Mouse (Mus musculus) lung, postnatal 4 days (tissue): ENCODE measurements around the gene Rbbp8nl.

ENCODE experiments used
- DNase-seq, 2 experiments: peaks; one replicate each; pipeline ENCODE4 v3.0.0; 2021

The Rbbp8nl gene

DNA sequence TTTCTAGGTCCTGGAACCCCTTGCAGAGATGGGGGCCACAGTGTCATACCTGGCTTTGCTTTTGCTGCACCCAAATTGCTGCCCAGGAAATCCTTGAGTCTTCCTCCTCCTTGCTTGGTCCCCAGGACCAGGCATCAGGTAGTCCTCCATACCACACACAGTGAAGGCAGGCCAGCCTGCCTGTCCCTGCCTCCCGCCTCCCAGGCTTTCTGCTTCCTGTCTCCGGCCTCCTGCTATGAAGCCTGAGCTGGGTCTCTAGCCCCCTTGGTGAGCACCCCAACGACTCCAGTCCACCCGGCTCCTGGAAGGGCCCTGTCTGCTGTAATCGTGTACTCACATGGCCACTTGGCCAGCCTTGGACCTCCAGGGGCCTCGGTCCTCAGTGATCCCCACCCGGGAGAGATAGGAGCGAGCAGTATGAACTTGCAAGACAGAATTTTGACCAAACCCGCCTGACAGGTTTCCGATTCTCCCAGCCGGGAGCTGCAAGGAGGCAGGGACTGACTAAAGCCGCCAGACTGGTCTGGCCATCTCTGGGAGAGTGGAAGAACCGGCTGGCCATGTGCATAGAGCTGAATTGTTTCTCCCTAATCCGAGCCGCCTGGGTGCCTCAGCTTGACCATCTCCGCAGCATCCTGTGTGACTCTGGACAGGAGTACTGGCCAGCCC, at the start of gene Rbbp8nl:
Gene Rbbp8nl (minus strand): TSS at position 440 of the 669 bp plus-strand sequence.
- DNase-seq: peak; percentile 76 to 88

DNA sequence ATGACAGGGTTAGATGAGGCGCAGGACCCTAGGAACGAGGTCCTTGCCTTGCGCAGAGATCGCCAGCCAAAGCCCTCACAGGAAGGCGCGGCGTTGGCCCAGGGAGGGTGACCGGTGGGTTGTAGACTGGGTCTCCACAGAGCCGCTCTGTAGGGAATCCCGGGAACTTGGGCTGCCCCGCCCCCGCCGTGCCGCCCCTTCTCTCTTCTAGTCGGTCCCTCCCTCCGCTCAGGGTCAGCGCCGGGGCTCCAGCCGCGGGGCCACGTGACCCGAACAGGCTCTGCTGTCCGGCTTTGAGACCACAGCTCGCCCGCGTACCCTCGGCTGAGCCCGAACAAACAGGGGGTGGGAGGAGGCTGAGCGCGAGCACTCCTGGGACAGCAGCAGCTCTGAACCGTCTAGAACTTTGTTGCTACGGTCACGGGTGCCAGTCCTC, 44.9 kb upstream of the Rbbp8nl start, which contains the start of gene Gata5:
Gene Gata5 (minus strand): TSS at position 149 of the 436 bp plus-strand sequence.
- peak; percentile 83 to 92 for DNase-seq

DNA sequence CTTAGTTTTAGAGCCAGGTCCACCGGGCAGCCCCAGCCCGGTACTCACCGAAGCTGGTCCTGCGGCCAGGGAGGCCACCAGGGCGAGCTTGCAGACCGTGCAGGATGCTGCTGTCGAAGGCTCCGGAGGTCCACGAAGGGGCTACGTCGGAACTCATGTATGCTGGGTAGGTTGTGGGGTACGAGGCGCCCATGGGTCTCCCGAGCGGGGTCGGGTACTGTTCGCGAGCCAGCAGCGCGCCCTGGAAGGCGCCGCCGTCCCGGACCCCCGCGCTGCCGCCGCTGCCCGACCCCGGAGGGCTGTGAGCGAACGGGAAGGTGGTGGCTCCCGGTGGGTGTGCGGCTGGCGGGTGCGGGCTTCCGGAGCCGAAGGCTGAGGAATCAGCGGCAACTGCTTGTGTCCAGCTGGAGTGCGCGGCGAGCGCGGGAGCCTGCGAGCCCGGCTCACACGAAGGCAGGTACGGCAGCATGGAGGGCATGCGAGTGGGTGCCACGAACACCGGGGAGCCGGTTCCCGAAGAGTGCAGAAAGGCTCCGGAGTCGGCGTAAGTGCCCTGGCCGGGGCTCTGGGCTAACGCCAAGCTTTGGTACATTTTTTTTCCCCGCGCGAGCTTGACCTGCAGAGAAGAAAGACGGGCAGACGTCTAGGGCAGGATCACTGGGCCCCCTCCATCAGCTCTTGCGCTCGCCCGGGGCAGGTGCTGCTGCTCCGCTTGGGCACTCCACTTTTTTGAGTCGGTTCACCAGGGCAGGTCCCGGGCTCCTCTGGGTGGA, 44.3 kb upstream of the Rbbp8nl start:
- DNase-seq: peak in 1 of 2 experiments; percentile 31

DNA sequence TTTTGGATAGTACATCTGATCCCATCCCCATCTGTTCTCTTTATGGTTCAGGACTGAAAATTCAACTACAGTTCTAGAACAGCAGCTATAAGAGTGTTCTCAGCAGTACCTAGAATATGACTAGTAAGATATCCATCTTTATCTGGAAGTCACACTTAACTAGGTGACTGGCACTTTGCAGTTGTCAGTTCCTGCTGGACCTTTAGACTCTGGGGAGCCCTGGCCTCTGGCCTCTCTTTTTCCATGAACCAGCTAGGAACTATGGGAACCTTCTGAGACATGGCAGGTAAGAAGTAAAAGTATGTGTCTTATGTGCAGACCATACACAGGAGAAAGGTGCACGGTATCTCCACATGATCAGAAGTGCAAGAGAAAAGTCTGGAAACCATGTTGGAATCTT, 39.8 kb upstream of the Rbbp8nl start:
- no peak for DNase-seq

DNA sequence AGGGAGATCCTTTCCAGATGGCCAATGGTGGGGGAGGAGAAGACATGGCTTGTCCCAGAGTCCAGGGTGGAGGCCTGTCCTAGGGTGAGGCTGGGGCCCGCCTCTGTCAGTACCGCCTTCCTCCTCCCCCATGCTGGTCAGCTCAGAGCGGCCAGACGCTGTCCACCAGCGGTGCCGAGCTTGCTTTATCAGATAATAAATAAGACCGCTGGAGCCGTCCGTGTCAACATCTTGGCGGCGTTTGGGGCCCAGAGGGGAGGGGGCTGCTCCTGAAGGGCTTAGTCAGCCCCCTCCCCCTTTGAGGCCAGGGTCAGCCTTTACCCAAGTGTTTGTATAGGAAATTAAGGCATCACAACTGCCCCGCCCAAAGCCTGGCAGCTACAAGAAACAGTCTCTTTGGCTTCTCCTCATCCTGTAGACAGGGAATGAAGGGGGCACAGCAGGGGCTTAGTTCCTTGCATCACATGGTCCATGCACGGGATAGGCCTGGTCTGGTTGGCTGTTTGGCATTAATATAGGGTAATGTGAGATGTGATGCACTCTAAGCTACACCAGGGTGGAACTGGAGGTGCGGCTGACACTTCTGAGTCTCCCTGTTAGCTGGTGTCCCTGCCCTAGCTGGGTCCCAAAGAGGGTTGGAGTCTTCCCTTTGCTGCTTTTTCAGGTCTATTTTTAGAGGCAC, 33.1 kb upstream of the Rbbp8nl start:
- DNase-seq: peak; percentile 74 to 91

DNA sequence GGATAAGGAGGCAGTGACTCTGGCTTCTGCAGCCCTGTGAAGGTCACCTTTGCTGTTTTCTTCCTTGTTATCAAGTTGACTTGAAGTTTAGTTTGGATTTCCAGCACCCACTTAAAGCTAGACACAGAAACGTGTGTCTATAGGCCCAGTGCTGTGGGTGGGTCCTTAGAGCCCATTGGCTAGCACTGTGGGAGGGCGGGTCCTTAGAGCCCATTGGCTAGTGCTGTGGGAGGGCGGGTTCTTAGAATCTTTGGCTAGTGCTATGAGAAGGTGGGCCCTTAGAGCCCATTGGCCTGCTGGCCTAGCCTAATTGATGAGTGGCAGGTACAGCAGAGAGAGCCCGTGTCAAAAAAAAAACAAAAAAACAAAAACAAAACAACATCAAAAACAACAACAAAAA, 30.5 kb upstream of the Rbbp8nl start:
- no peak for DNase-seq

DNA sequence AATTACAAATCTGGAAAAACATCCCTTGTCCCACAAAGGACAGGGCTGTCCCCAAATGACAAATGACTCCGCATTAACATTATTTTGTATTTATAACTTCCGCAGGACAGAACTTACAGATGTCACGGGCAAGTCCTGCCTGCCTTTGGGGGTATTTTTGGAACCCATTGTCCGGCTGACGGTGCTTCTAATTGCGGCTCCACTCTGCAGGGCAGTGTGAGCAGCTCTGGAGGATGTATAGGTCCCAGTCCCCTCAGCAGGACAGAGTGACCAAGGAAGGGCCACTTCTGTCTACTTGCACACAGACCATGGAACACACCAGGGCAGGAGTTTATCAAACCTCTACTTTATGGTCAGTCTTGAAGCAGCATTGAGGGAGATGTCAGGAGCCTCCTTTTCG, 27.9 kb upstream of the Rbbp8nl start:
- no peak for DNase-seq

DNA sequence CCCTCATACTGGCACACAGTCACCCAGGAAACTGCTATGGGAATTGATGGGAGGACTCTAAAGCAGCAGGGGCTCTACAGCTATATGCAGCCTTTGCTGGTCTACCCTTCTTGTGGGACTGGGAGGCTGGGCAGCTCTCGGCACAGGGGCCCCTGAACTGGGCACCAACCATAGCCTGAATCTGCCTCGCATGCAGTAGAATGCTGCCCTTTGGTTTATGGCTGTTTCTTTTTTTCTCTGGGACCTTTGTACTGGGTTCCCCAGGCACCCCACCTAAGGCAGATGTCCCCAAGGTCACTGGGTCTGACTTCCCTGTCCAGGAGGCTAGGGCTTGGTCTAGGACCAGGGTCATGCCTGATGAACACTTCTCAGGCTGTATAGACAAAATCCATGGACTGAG, 24.6 kb upstream of the Rbbp8nl start:
- DNase-seq: no peak

DNA sequence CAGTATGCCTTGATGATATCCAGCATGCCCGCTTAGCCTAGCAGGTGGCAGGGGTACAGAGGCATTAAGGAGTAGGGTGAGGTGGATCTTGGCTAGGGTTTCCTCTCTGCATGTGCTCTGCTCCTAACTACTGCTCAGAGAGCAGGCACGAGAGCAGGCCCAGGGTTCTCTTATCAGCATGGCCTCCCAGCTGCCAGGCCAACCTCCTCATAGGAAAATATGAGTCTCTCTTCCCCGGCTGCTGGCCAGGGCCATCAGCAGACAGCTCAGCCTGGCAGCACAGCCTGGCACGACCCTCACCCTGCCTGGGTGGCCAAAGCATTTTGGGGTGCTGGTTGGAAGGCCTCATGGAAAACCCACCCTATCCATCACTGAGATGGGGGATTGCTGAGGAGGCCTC, 21.5 kb upstream of the Rbbp8nl start:
- DNase-seq: no peak

DNA sequence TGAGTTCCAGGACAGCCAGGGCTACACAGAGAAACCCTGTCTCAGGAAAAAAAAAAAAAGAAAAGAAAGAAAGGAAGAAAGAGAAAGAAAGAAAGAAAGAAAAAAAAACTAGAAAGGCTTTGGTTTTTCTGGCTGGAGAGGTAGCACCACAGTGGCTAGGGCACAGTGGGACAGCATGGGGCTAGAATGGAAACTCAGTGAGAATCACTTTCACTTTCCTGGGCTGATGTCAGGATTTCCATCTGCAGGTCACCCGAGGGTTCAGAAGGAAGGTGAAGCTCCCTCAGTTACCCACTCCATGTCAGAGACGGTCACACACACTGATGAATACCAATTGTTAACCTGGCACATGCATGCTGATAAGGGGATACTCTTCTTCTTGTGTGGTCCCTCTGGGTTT, 18.0 kb upstream of the Rbbp8nl start:
- DNase-seq: no peak

DNA sequence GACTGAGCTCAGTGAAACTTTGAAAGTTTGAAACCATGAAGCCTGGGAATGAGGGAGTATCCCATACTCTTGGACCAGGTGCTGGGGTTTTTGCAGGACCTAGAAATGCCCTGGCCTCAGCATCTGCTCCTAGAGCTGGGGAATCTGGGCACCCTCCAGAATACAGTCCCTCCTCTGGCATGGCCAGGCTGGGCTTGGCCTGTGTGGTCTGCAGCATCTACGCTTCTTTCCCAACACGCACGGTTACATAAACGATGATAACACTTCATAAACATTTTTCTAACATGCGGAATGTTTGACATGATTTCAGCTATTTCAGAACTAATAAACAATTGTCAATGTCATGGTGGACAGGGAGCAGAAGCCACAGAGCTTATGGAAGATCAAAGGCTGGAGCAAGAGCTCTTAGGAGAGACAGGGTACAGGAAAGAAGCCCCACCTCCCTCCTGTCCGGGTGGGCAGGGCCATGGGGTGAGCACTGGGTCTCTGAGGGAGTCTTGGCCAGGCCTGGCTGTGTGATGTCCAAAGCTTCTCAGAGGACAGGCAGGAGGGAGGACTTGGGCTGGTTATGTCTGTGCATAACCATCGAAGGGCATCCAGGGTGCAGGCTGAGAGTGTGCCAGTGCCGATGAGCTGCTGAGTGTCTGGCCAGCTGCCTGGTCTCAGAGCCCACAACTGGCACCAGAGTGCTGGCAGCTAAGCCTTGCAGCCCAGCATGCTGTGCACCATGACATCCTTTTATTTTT, 16.9 kb upstream of the Rbbp8nl start:
- peak; percentile 73 to 92 for DNase-seq

DNA sequence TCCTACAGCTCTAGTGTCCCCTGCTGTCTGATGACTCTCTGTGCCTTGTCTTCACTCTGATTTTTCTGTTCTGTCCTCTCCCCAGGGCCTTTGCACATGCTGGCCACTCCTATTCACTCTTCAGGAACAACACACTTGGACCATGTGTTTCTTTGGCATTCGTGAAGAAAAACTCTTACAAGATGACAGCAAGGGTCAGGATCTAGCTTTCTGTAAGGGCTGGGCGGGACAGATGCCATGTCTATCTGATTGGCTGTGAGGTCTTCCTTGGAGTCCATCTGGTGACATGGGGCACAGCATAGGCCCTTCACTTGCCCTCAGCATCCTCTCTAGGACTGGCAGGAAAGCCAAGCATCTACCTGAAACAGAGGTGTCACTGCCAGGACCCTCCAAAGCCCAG, 16.3 kb upstream of the Rbbp8nl start:
- peak in 1 of 2 experiments; percentile 64 for DNase-seq

DNA sequence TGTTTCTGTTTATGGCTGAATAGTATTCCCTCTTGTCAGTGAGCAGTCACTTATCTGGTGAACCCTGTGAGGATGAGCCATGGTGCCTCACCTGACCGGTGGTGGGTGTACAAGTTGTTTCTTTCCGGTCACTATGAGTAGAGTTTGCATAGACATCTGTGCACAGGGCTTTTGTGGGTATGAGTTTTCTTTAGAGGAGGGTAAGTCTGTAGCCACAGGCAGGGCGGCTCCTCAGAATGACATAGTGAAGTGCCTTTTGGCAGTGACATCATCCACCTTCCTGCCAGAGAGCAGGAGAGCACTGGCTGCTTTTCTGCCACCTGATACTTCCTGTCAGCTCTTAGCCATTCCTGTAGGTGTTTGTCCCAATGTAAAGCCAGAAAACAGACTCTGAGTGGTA, 15.8 kb upstream of the Rbbp8nl start:
- DNase-seq: no peak

DNA sequence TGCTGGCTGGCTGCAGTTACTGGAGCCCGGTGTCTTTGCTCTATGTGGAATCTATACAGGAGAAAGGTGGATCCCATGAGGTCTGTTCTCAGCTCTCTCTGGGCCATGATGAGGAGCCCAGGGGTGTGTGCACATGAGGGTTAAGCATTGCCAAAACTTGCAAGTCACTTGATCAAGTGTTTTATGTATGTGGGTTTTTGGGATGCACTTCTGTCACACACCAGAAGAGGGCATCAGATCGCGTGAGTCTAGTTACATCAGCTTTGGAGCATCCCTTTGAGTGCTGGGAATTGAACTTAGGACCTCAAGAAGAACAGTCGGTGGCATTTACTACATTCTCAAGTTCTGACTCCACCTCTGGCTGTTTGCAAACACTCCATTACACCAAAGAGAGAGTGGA, 14.9 kb upstream of the Rbbp8nl start:
- DNase-seq: no peak

DNA sequence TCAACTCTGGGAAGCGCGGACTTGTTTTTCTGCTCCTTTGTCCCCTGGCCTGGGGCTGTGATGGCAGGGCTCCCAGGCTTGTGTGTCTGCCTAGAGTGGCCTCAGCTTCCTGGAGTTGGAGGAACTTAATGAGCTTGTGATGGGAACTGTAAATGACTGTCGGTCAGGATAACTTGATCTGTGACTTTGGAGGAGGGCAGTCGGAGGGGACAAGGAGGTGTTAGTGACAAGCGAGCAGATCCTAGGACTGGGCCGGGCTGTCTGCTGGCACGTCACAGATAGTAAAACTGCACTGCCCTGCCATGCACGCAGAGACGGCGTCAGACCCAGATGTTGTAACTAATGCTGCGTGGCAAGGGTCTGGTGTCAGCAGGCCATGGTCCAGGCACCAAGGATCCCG, 13.8 kb upstream of the Rbbp8nl start:
- peak; percentile 73 to 93 for DNase-seq

DNA sequence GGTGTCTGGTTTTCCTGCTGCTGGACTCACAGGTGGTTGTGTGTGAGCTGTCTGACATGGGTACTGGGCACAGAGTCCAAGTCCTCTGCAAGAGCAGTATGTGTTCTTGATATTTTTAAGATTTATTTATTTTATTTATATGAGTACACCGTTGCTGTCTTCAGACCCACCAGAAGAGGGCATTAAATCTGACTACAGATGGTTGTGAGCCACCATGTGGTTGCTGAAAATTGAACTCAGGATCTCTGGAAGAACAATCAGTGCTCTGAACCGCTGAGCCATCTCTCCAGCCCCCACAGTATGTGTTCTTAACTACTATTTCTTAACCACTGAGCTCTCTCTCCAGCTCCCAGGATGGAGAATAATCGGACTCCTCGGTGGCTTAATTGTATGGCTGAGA, 12.5 kb upstream of the Rbbp8nl start:
- DNase-seq: no peak

DNA sequence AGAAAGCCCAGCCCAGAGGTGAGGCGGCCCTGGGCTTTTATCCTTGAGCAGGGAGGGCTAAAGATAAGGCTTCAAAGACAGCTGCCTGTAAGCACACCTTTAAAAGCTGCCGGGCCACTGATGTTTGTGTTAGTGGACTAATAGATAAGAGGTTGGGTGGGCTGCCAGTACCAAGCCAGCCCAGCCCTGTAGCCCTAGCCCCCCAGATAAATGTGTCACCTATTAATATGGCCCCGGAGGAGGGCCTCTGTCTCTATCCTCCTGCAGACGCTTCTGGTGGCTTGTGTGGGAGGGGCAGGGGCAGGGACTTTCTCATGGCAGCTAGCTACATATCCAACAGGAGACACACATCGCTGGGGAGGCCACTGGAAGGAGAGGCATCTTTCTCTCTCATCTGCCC, 11.1 kb upstream of the Rbbp8nl start:
- no peak for DNase-seq

DNA sequence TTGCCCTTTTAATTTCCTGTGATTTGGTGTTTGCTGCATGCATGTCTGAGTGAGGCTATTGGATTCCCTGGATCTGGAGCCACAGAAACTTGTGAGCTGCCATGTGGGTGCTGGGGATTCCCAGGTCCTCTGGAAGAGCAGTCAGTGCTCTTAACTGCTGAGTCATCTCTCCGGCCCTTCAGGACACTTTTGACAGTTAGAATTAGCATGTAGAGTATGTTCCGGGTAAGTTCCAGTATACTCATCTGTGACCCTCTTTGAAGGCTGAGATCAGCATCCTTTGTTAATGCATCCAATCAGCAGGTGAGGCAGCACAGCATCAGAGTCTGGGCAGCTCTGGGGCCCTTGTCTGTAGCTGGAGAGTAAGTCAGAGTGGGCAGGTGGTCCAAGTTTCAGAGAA, 10.6 kb upstream of the Rbbp8nl start:
- DNase-seq: no peak

DNA sequence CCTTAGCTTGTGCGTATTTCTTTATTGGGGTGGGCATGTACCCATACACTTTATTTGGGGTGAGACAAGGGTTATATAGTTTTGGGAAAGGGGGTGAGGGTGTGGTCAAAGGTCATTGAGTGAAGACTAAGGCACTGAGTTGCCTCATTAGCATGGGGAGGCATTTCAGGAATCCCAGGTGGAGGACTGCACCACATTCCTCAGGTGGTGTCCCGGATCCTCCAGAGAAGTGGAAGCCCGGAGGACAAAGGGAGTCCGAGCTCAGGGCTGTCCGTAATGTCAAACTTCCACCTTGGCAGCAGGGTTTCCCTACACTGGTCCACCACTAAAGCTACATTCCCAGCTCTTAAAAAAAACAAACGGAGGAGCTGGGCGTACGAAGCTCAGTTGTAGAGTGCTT, 3.2 kb upstream of the Rbbp8nl start:
- no peak for DNase-seq

DNA sequence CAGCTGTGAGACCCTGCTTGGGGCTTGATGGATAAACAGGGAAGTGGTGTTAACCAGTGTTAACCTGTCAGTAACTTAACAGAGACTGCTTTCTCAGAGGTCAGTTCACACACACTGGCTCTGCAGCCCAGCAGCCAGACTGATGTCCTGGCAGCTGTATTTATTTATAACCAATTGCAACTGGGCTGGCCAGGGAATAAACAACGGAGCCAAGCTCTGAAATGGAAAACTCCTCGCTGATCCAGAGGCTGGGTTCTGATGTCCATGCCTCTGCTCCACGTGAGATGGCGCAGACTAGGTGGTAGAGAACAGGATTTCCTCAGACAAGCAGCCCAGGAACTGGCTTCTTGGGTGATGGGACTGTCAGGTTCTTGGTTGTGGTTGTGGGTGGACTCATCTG, 2.3 kb upstream of the Rbbp8nl start:
- DNase-seq: peak in 1 of 2 experiments; percentile 45

DNA sequence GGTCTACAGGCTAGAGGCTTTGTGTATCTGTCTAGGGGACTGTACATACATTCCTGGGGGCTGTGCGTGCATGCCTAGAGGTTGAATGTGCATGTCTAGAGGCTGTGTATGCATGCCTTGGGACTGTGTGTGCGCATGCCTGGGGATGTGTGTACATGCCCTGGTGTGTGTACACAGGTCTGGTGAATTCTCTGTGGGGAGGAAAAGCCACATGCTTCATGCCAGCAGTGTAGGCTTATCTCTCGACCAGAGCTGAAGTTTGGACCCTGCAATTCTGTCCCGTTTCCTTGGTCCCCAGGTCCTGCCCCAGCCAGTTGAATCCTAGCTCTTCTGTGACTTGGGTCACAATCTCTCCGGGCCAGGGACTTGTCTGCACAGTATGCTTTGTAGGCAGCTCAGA, 1.9 kb upstream of the Rbbp8nl start:
- DNase-seq: no peak

DNA sequence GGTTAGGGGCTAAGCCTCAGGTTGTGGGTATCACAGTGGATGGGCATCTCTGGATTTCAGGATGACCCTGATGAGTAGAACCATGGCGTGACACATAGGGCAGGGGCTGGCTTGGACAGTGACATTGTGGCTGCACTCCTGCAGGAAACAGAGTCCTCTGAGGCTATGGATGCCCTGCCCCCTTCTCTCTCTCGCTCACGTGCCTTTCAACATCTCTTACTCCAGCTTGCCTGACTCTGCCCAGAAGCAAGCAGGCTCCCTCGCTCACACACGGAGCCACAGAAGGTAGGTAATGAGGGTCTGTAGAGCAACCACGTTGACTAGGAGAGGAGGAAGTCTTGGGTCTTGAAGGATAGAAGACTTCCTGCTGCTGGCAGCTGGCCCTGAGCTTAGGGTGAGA, 824 bp upstream of the Rbbp8nl start:
- DNase-seq: no peak

DNA sequence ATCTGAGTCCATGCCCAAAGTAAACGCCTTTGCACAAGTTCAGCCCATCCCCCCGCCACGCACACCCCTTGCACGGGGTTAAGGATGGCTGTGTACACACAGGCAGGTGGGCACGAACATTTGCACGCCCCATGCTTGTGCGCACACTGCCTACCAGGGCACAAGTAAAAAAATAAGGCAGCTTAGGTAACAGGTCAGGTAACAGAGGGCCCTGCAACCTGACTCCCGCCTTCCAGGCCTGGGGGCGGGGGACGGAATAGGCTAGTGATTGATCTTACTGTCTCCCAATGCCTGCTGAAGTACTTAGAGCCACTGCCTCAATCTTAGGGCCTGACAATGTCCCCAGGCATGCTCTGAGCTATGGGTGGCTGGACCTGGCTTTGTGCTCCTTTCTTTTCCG, 713 bp downstream of the Rbbp8nl start:
- DNase-seq: no peak
